Mouse (Mus musculus): ENCODE results near the gene Cd9. TPM values are rescaled to one million over a fixed set of nuclear protein-coding genes. Genes with fewer than 3 reads are reported as not detected.

The Cd9 gene
- polyA plus RNA-seq, 1 experiment from 2014 or later: 243 TPM

DNA sequence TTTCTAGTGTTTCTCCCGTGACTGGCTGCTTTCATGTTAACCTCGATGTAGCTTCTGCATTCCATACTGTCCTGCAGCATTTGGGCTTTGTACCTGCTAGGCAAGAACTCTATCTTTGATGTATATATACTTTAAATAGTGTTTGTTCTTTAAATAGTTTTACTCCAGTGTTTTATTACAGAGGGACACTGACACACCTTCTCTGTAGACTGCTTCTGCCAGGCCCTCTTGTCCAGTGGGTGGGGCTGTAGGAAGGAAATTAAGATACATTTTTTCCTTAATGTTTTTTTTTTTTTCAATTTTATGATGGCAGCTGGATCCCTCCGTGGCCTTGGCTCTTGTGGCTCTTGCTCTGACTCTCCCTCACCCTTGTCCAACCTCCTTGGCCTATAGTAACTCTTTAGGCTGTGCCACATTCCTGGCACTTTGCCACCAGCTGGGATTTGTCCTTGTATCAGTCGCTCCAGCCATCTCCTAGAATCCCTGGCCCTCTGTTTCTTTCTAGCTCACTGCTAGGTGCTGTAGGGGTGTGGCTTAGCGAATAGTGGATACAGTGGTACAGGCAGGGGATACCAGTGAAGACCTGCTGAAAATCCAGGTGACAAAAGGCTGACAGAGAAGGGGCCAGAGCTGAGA is 27.1 kb upstream of the Cd9 start:
- no peak overlapping the region for H3K4me2 ChIP-seq (ENCODE audit: low read depth, low read length)
- no peaks in the 10 kb centered on the region for H3K36me3 ChIP-seq (replicated peaks; ENCODE audit: insufficient read depth, low read length)
- no peaks in the 10 kb centered on the region for H3K9me3 ChIP-seq (ENCODE audit: low read length)
- no peak overlapping the region for H3K9ac ChIP-seq (replicated peaks)
- H3K4me1 ChIP-seq (ENCODE audit: insufficient read depth): peaks cover 5% of the 10 kb centered on the region; the same call in 1 of the 2 replicates
- no peak for ATAC-seq
- no peak for DNase-seq
- no peak overlapping the region for H3K4me3 ChIP-seq (ENCODE audit: low read depth, low read length)
- TF ChIP-seq EP300 (IDR thresholded peaks at IDR 0.05; ENCODE audit: low read depth): no peak
- 59% methylated on average over 5 of the region's 5 CpGs for WGBS (ENCODE audit: insufficient replicate concordance)
- H3K27ac ChIP-seq (ENCODE audit: low read depth): no peak overlapping the region
- no peaks in the 10 kb centered on the region for H3K27me3 ChIP-seq (ENCODE audit: insufficient read depth, low read length)

DNA sequence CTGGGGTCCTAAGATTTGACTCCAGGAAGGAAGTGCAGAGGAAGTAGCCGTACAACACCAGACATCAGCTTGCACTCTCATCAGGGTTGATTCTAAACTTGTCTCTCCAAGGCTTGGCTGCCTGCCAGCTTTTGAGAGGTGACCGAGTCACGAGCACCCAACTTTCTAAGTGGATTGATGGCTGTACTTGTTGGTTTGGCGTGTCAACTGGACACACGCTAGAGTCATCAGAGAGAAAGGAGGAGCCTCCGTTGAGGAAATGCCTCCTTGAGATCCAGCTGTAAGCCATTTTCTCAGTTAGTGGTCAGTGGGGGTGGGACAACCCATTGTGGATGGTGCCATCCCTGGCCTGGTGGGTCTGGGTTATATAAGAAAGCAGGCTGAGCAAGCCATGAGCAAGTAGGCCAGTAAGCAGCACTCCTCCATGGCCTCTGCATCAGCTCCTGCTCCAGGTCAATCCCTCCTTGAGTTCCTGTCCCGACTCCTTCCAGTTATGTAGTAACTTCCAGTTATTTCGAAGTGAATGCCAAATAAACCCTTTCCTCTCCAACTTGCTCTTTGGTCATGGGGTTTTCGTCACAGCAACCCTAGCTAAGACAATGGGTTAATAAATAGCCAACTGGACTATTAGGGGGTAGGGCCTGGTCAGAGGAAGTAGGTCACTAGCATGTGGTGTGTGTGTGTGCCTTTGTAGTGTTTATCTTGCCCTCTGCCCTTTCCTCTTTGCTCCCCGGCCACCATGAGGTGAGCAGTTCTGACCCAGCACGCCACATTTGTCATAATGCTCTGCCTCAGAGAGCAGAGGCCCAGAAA is 21.1 kb upstream of the Cd9 start:
- H3K27ac ChIP-seq (ENCODE audit: low read depth): peak overlapping the region; percentile 83
- TF ChIP-seq CTCF (IDR thresholded peaks at IDR 0.05; ENCODE audit: low read depth) (no peak), EP300 (IDR thresholded peaks at IDR 0.05; ENCODE audit: low read depth) (peak; percentile 68)
- peaks cover 35% of the 10 kb centered on the region for H3K4me1 ChIP-seq (ENCODE audit: insufficient read depth)
- ATAC-seq (peak; percentile 96), DNase-seq (peak; percentile 58)
- no peak overlapping the region for H3K9ac ChIP-seq (replicated peaks)
- no peak overlapping the region for H3K4me2 ChIP-seq (ENCODE audit: low read depth, low read length)
- H3K27me3 ChIP-seq (ENCODE audit: insufficient read depth, low read length): no peaks in the 10 kb centered on the region
- 36% methylated on average over 11 of the region's 11 CpGs for WGBS (ENCODE audit: insufficient replicate concordance)
- no peak overlapping the region for H3K4me3 ChIP-seq (ENCODE audit: low read depth, low read length)
- no peaks in the 10 kb centered on the region for H3K9me3 ChIP-seq (ENCODE audit: low read length)
- no peaks in the 10 kb centered on the region for H3K36me3 ChIP-seq (replicated peaks; ENCODE audit: insufficient read depth, low read length)

DNA sequence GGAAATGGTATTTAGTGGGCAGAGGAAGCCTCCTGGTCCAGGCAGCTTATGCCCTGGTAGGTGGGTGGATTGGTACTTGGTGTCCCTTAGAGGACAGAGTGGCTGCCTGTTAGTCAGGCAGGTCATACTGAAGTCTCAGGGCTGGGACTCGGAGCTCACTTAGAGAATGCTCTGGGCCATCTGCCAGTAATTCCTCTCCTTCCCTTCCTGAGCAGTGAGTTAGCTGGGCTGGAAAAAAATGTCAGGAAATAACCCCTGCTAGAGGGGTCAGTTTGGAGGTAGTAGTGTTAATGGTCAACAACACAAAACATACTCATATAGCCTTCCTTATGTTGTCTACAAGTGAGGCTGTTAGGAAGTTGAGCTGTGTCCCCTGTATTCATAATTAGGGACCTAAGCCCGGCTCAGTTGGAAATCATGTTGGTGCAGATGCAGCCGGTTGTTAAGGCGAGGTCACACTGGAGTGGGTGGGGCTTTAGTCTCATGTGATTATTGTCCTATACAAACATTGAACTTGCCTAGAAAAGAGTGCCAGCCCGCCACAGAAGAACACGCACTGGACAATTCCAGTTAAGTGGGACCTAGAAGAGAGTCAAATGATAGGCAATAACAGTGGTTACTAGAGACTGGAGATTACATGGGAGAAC is 18.5 kb upstream of the Cd9 start:
- peak overlapping the region; percentile 44 for H3K27ac ChIP-seq (ENCODE audit: low read depth)
- TF ChIP-seq CTCF (IDR thresholded peaks at IDR 0.05; ENCODE audit: low read depth): no peak
- no peak for TF ChIP-seq EP300 (IDR thresholded peaks at IDR 0.05; ENCODE audit: low read depth)
- DNase-seq: peak; percentile 41
- no peaks in the 10 kb centered on the region for H3K9me3 ChIP-seq (ENCODE audit: low read length)
- no peak overlapping the region for H3K4me2 ChIP-seq (ENCODE audit: low read depth, low read length)
- 16% methylated on average over 6 of the region's 6 CpGs for WGBS (ENCODE audit: insufficient replicate concordance)
- no peaks in the 10 kb centered on the region for H3K36me3 ChIP-seq (replicated peaks; ENCODE audit: insufficient read depth, low read length)
- peak; percentile 26 for ATAC-seq
- H3K9ac ChIP-seq (replicated peaks): no peak overlapping the region
- H3K27me3 ChIP-seq (ENCODE audit: insufficient read depth, low read length): no peaks in the 10 kb centered on the region
- peaks cover 40% of the 10 kb centered on the region for H3K4me1 ChIP-seq (ENCODE audit: insufficient read depth)
- H3K4me3 ChIP-seq (ENCODE audit: low read depth, low read length): no peak overlapping the region

DNA sequence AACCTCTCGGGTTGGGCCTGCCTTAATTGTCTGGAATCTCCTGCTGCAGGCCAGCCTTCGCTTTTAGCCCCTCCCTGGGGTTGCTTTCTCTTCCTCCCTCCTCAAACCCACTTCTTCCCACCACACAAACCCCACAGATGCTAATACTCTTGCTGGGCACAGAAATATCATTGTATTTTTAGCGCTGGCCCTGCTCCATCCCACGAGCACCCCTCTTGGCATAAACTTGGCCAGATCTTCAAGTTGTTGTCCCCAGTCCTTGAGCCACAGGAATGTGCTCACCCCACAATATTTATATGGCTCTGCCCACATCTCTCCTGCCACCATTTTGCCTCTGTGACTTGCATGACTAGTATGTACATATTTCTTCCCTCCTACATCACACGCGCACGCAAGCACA is 16.6 kb upstream of the Cd9 start:
- no peak for TF ChIP-seq EP300 (IDR thresholded peaks at IDR 0.05; ENCODE audit: low read depth)
- no peak for TF ChIP-seq CTCF (IDR thresholded peaks at IDR 0.05; ENCODE audit: low read depth)

GRCm38 (mm10) chr6:125510645-125511044 is 16.1 kb upstream of the Cd9 start:
- no peak overlapping the region for H3K4me2 ChIP-seq (ENCODE audit: low read depth, low read length)
- TF ChIP-seq CTCF (IDR thresholded peaks at IDR 0.05; ENCODE audit: low read depth) (no peak), EP300 (IDR thresholded peaks at IDR 0.05; ENCODE audit: low read depth) (no peak)
- H3K27ac ChIP-seq (ENCODE audit: low read depth): no peak overlapping the region
- H3K36me3 ChIP-seq (replicated peaks; ENCODE audit: insufficient read depth, low read length): no peaks in the 10 kb centered on the region
- H3K4me1 ChIP-seq (ENCODE audit: insufficient read depth): peaks cover 38% of the 10 kb centered on the region
- H3K27me3 ChIP-seq (ENCODE audit: insufficient read depth, low read length): no peaks in the 10 kb centered on the region
- no peak for DNase-seq
- no peak overlapping the region for H3K4me3 ChIP-seq (ENCODE audit: low read depth, low read length)
- no peaks in the 10 kb centered on the region for H3K9me3 ChIP-seq (ENCODE audit: low read length)
- H3K9ac ChIP-seq (replicated peaks): no peak overlapping the region
- ATAC-seq: no peak

More for the DNA sequence above, 16.6 kb upstream of the Cd9 start:
- peaks cover 40% of the 10 kb centered on the region for H3K4me1 ChIP-seq (ENCODE audit: insufficient read depth)
- no peak overlapping the region for H3K9ac ChIP-seq (replicated peaks)
- no peaks in the 10 kb centered on the region for H3K27me3 ChIP-seq (ENCODE audit: insufficient read depth, low read length)
- ATAC-seq: no peak
- no peak overlapping the region for H3K4me3 ChIP-seq (ENCODE audit: low read depth, low read length)
- no peak for DNase-seq
- no peaks in the 10 kb centered on the region for H3K36me3 ChIP-seq (replicated peaks; ENCODE audit: insufficient read depth, low read length)
- 68% methylated on average over 7 of the region's 7 CpGs for WGBS (ENCODE audit: insufficient replicate concordance)
- H3K4me2 ChIP-seq (ENCODE audit: low read depth, low read length): no peak overlapping the region
- H3K9me3 ChIP-seq (ENCODE audit: low read length): no peaks in the 10 kb centered on the region
- no peak overlapping the region for H3K27ac ChIP-seq (ENCODE audit: low read depth)

- Histone ChIP-seq H3K36me3 (replicated peaks; ENCODE audit: insufficient read depth, low read length) (no peaks in the 10 kb centered on the region), H3K9me3 (ENCODE audit: low read length) (no peaks in the 10 kb centered on the region), H3K4me2 (ENCODE audit: low read depth, low read length) (no peak overlapping the region), H3K27ac (ENCODE audit: low read depth) (no peak overlapping the region), H3K4me1 (ENCODE audit: insufficient read depth) (peaks cover 31% of the 10 kb centered on the region), H3K4me3 (ENCODE audit: low read depth, low read length) (no peak overlapping the region), H3K27me3 (ENCODE audit: insufficient read depth, low read length) (no peaks in the 10 kb centered on the region), H3K9ac (replicated peaks) (no peak overlapping the region)
- DNase-seq: no peak
- TF ChIP-seq EP300 (IDR thresholded peaks at IDR 0.05; ENCODE audit: low read depth) (no peak), CTCF (IDR thresholded peaks at IDR 0.05; ENCODE audit: low read depth) (no peak)
- 44% methylated on average over 3 of the region's 3 CpGs for WGBS (ENCODE audit: insufficient replicate concordance)
- no peak for ATAC-seq
Observed at GRCm38 (mm10) chr6:125509783-125510182, 15.2 kb upstream of the Cd9 start.

Data from liver, postnatal 0 days (tissue).